In genomic region chr2:120027950-120028331, GRCm38 (mm10) we compare ENCODE assay signal across 8 mouse cellular contexts. TPM values are rescaled to one million over a fixed set of nuclear protein-coding genes. Genes with fewer than 3 reads are reported as not detected.
DNase-seq lines count a peak whose midpoint lies in the region; ATAC-seq and TF ChIP-seq lines count a peak whose summit lies in the region.

No protein-coding gene starts in this region.

- H3K4me3 ChIP-seq in heart, adult 2 months = peak overlapping the region; percentile 92
- peak overlapping the region; percentile 74 for H3K4me3 ChIP-seq in forebrain, embryonic 13.5 days
- peak overlapping the region; percentile 72 for H3K4me3 ChIP-seq in liver, postnatal 0 days (ENCODE audit: low read depth, low read length)

- no peaks in the 10 kb centered on the region for H3K36me3 ChIP-seq in heart, adult 2 months (ENCODE audit: control insufficient read depth, insufficient read depth, low read length)
- H3K36me3 ChIP-seq in forebrain, embryonic 13.5 days (ENCODE audit: poor library complexity, severe bottlenecking) = peaks cover 65% of the 10 kb centered on the region
- H3K36me3 ChIP-seq in liver, postnatal 0 days (replicated peaks; ENCODE audit: insufficient read depth, low read length) = peaks cover 5% of the 10 kb centered on the region

- WGBS in heart, adult 2 months = 47% methylated on average over 3 of the region's 3 CpGs
- 50% methylated on average over 3 of the region's 3 CpGs for WGBS in forebrain, embryonic 13.5 days
- 42% methylated on average over 3 of the region's 3 CpGs for WGBS in liver, postnatal 0 days (ENCODE audit: insufficient replicate concordance)

- intact Hi-C loops in heart, adult 2 months (cut with DNase I) = loop anchor here (5.0 kb wide), 1 partner anchor 56 kb away; the partner anchor contains the start of gene Mapkbp1

- no peaks in the 10 kb centered on the region for H3K9me3 ChIP-seq in forebrain, embryonic 13.5 days (replicated peaks)
- no peaks in the 10 kb centered on the region for H3K9me3 ChIP-seq in liver, postnatal 0 days (ENCODE audit: low read length)

- TF ChIP-seq POLR2A in heart, adult 2 months (IDR thresholded peaks at IDR 0.05; ENCODE audit: insufficient read depth, low read depth, low read length) = no peak

- TF ChIP-seq EP300 in heart, adult 2 months (IDR thresholded peaks at IDR 0.05; ENCODE audit: insufficient read depth, low read depth, low read length) = no peak
- no peak for TF ChIP-seq EP300 in liver, postnatal 0 days (IDR thresholded peaks at IDR 0.05; ENCODE audit: low read depth)

- H3K79me2 ChIP-seq in heart, adult 2 months (replicated peaks; ENCODE audit: control insufficient read depth, insufficient read depth, low read length) = no peaks in the 10 kb centered on the region

- peaks cover 2% of the 10 kb centered on the region for H3K4me1 ChIP-seq in heart, adult 2 months (ENCODE audit: control insufficient read depth, insufficient read depth, low read length)
- H3K4me1 ChIP-seq in forebrain, embryonic 13.5 days = peaks cover 15% of the 10 kb centered on the region
- peaks cover 12% of the 10 kb centered on the region for H3K4me1 ChIP-seq in liver, postnatal 0 days (ENCODE audit: insufficient read depth)

- DNase-seq in heart, adult 2 months = no peak
- DNase-seq in heart, adult 11 months = no peak
- DNase-seq in CD4-positive, CD25-positive, alpha-beta regulatory T cell, adult 2 months (ENCODE audit: low read depth, low spot score) = peak; percentile 31
- DNase-seq in liver, postnatal 0 days = no peak
- no peak for DNase-seq in urinary bladder, adult 2 months (ENCODE audit: low spot score)
- DNase-seq in adrenal gland, adult 8-10 months = no peak
- DNase-seq in cerebellum, postnatal 36 days = no peak

- no peak for TF ChIP-seq CTCF in heart, adult 2 months (IDR thresholded peaks at IDR 0.05)
- no peak for TF ChIP-seq CTCF in liver, postnatal 0 days (IDR thresholded peaks at IDR 0.05; ENCODE audit: low read depth)

- ATAC-seq in forebrain, embryonic 13.5 days = peak; percentile 37; the same call in 1 of the 2 replicates
- no peak for ATAC-seq in liver, postnatal 0 days

- peak overlapping the region; percentile 73 for H3K9ac ChIP-seq in heart, adult 2 months (ENCODE audit: low read depth, low read length)
- H3K9ac ChIP-seq in forebrain, embryonic 13.5 days = peak overlapping the region; percentile 83
- H3K9ac ChIP-seq in liver, postnatal 0 days (replicated peaks) = peak overlapping the region; percentile 83

- no peaks in the 10 kb centered on the region for H3K27me3 ChIP-seq in heart, adult 2 months (ENCODE audit: control insufficient read depth, insufficient read depth, low read length)
- no peaks in the 10 kb centered on the region for H3K27me3 ChIP-seq in forebrain, embryonic 13.5 days
- H3K27me3 ChIP-seq in liver, postnatal 0 days (ENCODE audit: insufficient read depth, low read length) = no peaks in the 10 kb centered on the region

- peak overlapping the region; percentile 79 for H3K27ac ChIP-seq in heart, adult 2 months
- H3K27ac ChIP-seq in forebrain, embryonic 13.5 days = peak overlapping the region; percentile 76; the same call in 1 of the 2 replicates
- H3K27ac ChIP-seq in liver, postnatal 0 days (ENCODE audit: low read depth) = peak overlapping the region; percentile 83; the same call in 1 of the 2 replicates

- H3K4me2 ChIP-seq in forebrain, embryonic 13.5 days = peak overlapping the region; percentile 65
- peak overlapping the region; percentile 98 for H3K4me2 ChIP-seq in liver, postnatal 0 days (ENCODE audit: low read depth, low read length)

RNA-seq across cellular contexts. Expression of gene Gm28042, which starts 0.6 kb away (rescaled TPM):
- under 1 TPM; 0.55 to 0.77 TPM for total RNA-seq in heart, adult 2 months (2021)
- polyA plus RNA-seq in heart, adult 2 months (2012; rRNA removed) = 2.2 and 6.2 TPM in 2 replicates
- 4.8 and 6.2 TPM in 2 replicates for polyA plus RNA-seq in forebrain, embryonic 13.5 days (2015; fragmentation: Nextera tagmentation; extraction: Ambion mirVana)
- polyA plus RNA-seq in liver, postnatal 0 days (2015; fragmentation: Nextera tagmentation; extraction: Ambion mirVana) = 0.13 and 0.38 TPM in 2 replicates
- polyA plus RNA-seq in urinary bladder, adult 2 months (2012; rRNA removed) = 3.6 and 3.9 TPM in 2 replicates
- total RNA-seq in adrenal gland, adult 8-10 months (2022) = 1 to 10 TPM in 2 of 4 experiments, under 1 TPM in 2; 0.78 to 1.6 (median 0.96) TPM

RNA-seq across cellular contexts. Expression of gene Jmjd7, which starts 0.7 kb away (rescaled TPM):
- total RNA-seq in heart, adult 2 months (2021) = 1 to 10 TPM; 6.3 to 7.4 TPM
- polyA plus RNA-seq in heart, adult 2 months (2012; rRNA removed) = 6.4 and 14.6 TPM in 2 replicates
- 19.8 and 22.4 TPM in 2 replicates for polyA plus RNA-seq in forebrain, embryonic 13.5 days (2015; fragmentation: Nextera tagmentation; extraction: Ambion mirVana)
- polyA plus RNA-seq in liver, postnatal 0 days (2015; fragmentation: Nextera tagmentation; extraction: Ambion mirVana) = 4.0 and 4.8 TPM in 2 replicates
- polyA plus RNA-seq in urinary bladder, adult 2 months (2012; rRNA removed) = 5.5 and 6.2 TPM in 2 replicates
- 10 to 100 TPM in 2 of 4 experiments, 1 to 10 TPM in 2; 7.3 to 16.7 (median 10.8) TPM for total RNA-seq in adrenal gland, adult 8-10 months (2022)

RNA-seq across cellular contexts. Expression of gene Pla2g4b, which starts 5.3 kb away (rescaled TPM):
- 1 to 10 TPM; 1.6 to 1.9 TPM for total RNA-seq in heart, adult 2 months (2021)
- polyA plus RNA-seq in heart, adult 2 months (2012; rRNA removed) = 3.3 and 4.1 TPM in 2 replicates
- 1.5 and 1.9 TPM in 2 replicates for polyA plus RNA-seq in forebrain, embryonic 13.5 days (2015; fragmentation: Nextera tagmentation; extraction: Ambion mirVana)
- 0.12 and 0.15 TPM in 2 replicates for polyA plus RNA-seq in liver, postnatal 0 days (2015; fragmentation: Nextera tagmentation; extraction: Ambion mirVana)
- polyA plus RNA-seq in urinary bladder, adult 2 months (2012; rRNA removed) = 4.5 and 4.6 TPM in 2 replicates
- total RNA-seq in adrenal gland, adult 8-10 months (2022) = 1 to 10 TPM; 1.4 to 4.6 (median 3.8) TPM

RNA-seq across cellular contexts. Expression of gene Mapkbp1, which starts 55.4 kb away (rescaled TPM):
- 1 to 10 TPM; 7.7 to 8.0 TPM for total RNA-seq in heart, adult 2 months (2021)
- polyA plus RNA-seq in heart, adult 2 months (2012; rRNA removed) = 8.1 and 11.0 TPM in 2 replicates
- polyA plus RNA-seq in forebrain, embryonic 13.5 days (2015; fragmentation: Nextera tagmentation; extraction: Ambion mirVana) = 4.0 and 4.3 TPM in 2 replicates
- 0.22 and 0.27 TPM in 2 replicates for polyA plus RNA-seq in liver, postnatal 0 days (2015; fragmentation: Nextera tagmentation; extraction: Ambion mirVana)
- 15.9 and 19.5 TPM in 2 replicates for polyA plus RNA-seq in urinary bladder, adult 2 months (2012; rRNA removed)
- 10 to 100 TPM in 3 of 4 experiments, 1 to 10 TPM in 1; 9.1 to 22.4 (median 16.9) TPM for total RNA-seq in adrenal gland, adult 8-10 months (2022)
